Mouse (Mus musculus) megakaryocyte, embryonic 14.5 days (primary cell): ENCODE measurements around the gene Sult2b1.

ENCODE experiments used
- FLI1 ChIP-seq: IDR thresholded peaks from 2 replicates; pipeline ENCODE4 v1.6.1; 2012; ENCODE audit warnings: low read length, inconsistent platforms, mixed read lengths
- GATA1 ChIP-seq: IDR thresholded peaks from 3 replicates; pipeline ENCODE4 v1.6.1; 2012; ENCODE audit warnings: mixed read lengths, low read length, inconsistent platforms, borderline replicate concordance

DNA sequence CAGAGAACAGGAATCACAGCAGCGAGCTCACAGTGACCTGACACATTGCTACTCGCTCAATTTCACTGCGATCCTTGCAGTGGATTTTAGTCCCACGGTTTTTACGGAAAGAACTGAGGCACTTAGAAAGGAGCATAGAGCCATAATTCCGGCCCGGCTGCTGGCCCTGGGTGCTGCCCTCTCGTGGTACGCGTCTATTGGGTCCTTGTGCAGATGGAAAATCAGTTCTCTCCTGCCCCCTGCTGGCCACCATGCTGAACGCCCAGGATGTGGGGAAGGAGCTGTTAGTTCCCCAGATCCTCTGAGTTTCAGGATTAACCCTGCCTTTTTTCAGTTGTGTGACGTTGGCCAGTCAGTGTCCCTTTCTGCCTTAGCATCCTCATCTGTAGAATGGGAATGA, 16.9 kb upstream of the Sult2b1 start:
- TF ChIP-seq GATA1 (no peak), FLI1 (no peak)
